Mouse (Mus musculus): Measurements from ENCODE around the gene Cplane1.

Gene Cplane1

GRCm38 (mm10) chr15:8305474-8305873 is 136.6 kb downstream of the Cplane1 start:
- no peak for DNase-seq

- DNase-seq: no peak
Observed at GRCm38 (mm10) chr15:8317381-8317780, 148.5 kb downstream of the Cplane1 start.

- DNase-seq: no peak
Observed at GRCm38 (mm10) chr15:8319191-8319590, 150.3 kb downstream of the Cplane1 start.

Measured in embryo, embryonic 11 days (tissue).